Mouse (Mus musculus): ENCODE measurements around the gene Ift52. TPM values are rescaled to one million over a fixed set of nuclear protein-coding genes. Genes with fewer than 3 reads are reported as not detected.

The Ift52 gene
- polyA plus RNA-seq (2015; fragmentation: Nextera tagmentation; extraction: Ambion mirVana), result 33.9 and 34.8 TPM in 2 replicates

- peaks cover 8% of the 10 kb centered on the region for H3K4me1 ChIP-seq (ENCODE audit: control insufficient read depth, insufficient read depth, low read length)
- peak within 1 kb of the TSS; percentile 96 for H3K4me3 ChIP-seq (ENCODE audit: low read length)
- H3K9ac ChIP-seq (ENCODE audit: low read length), result peak within 1 kb of the TSS; percentile 93
- H3K27ac ChIP-seq (ENCODE audit: low read length), result peak within 1 kb of the TSS; percentile 40
- H3K4me2 ChIP-seq (ENCODE audit: low read depth, low read length), result peak within 1 kb of the TSS; percentile 83
- no peaks in the 10 kb centered on the region for H3K9me3 ChIP-seq (replicated peaks; ENCODE audit: control insufficient read depth, low read length)
- no peaks in the 10 kb centered on the region for H3K36me3 ChIP-seq (ENCODE audit: control insufficient read depth, insufficient read depth)
- ATAC-seq (replicated peaks; ENCODE audit: extremely low read depth, insufficient read depth, low FRiP score), result peak; percentile 95
- under 1% methylated on average over 57 of the region's 57 CpGs for WGBS
- no peaks in the 10 kb centered on the region for H3K27me3 ChIP-seq (ENCODE audit: control insufficient read depth, insufficient read depth, low read length)
Measured at GRCm38 (mm10) chr2:163016916-163017743, at the start of gene Ift52. Ift52 (plus strand) TSS chr2:163017354.

GRCm38 (mm10) chr2:162968357-162968756 lies 48.8 kb upstream of the Ift52 start:
- Histone ChIP-seq H3K4me1 (ENCODE audit: control insufficient read depth, insufficient read depth, low read length) (no peaks in the 10 kb centered on the region; the same call in 1 of the 2 replicates), H3K27ac (ENCODE audit: low read length) (no peak overlapping the region), H3K27me3 (ENCODE audit: control insufficient read depth, insufficient read depth, low read length) (no peaks in the 10 kb centered on the region), H3K9ac (ENCODE audit: low read length) (no peak overlapping the region), H3K9me3 (replicated peaks; ENCODE audit: control insufficient read depth, low read length) (no peaks in the 10 kb centered on the region), H3K4me2 (ENCODE audit: low read depth, low read length) (no peak overlapping the region), H3K36me3 (ENCODE audit: control insufficient read depth, insufficient read depth) (no peaks in the 10 kb centered on the region), H3K4me3 (ENCODE audit: low read length) (no peak overlapping the region)
- WGBS, result 10% methylated on average over 5 of the region's 5 CpGs
- ATAC-seq (replicated peaks; ENCODE audit: extremely low read depth, insufficient read depth, low FRiP score), result no peak

- WGBS, result 77% methylated on average over 3 of the region's 3 CpGs
- H3K4me1 ChIP-seq (ENCODE audit: control insufficient read depth, insufficient read depth, low read length), result peaks cover 4% of the 10 kb centered on the region; the same call in 1 of the 2 replicates
- H3K27ac ChIP-seq (ENCODE audit: low read length), result no peak overlapping the region
- H3K4me3 ChIP-seq (ENCODE audit: low read length), result no peak overlapping the region
- no peak overlapping the region for H3K9ac ChIP-seq (ENCODE audit: low read length)
- H3K4me2 ChIP-seq (ENCODE audit: low read depth, low read length), result no peak overlapping the region
- H3K9me3 ChIP-seq (replicated peaks; ENCODE audit: control insufficient read depth, low read length), result no peaks in the 10 kb centered on the region
- H3K27me3 ChIP-seq (ENCODE audit: control insufficient read depth, insufficient read depth, low read length), result no peaks in the 10 kb centered on the region
- no peaks in the 10 kb centered on the region for H3K36me3 ChIP-seq (ENCODE audit: control insufficient read depth, insufficient read depth)
- no peak for ATAC-seq (replicated peaks; ENCODE audit: extremely low read depth, insufficient read depth, low FRiP score)
Measured at GRCm38 (mm10) chr2:162969101-162969500, 48.1 kb upstream of the Ift52 start.

- Histone ChIP-seq H3K4me2 (ENCODE audit: low read depth, low read length) (no peak overlapping the region), H3K9me3 (replicated peaks; ENCODE audit: control insufficient read depth, low read length) (no peaks in the 10 kb centered on the region), H3K4me3 (ENCODE audit: low read length) (no peak overlapping the region), H3K27ac (ENCODE audit: low read length) (no peak overlapping the region), H3K4me1 (ENCODE audit: control insufficient read depth, insufficient read depth, low read length) (peaks cover 13% of the 10 kb centered on the region), H3K36me3 (ENCODE audit: control insufficient read depth, insufficient read depth) (no peaks in the 10 kb centered on the region), H3K9ac (ENCODE audit: low read length) (no peak overlapping the region), H3K27me3 (ENCODE audit: control insufficient read depth, insufficient read depth, low read length) (no peaks in the 10 kb centered on the region)
- no peak for ATAC-seq (replicated peaks; ENCODE audit: extremely low read depth, insufficient read depth, low FRiP score)
- 81% methylated on average over 6 of the region's 6 CpGs for WGBS
Measured at GRCm38 (mm10) chr2:162970896-162971295, 46.3 kb upstream of the Ift52 start.

GRCm38 (mm10) chr2:162972752-162973151 lies 44.4 kb upstream of the Ift52 start:
- Histone ChIP-seq H3K4me3 (ENCODE audit: low read length) (no peak overlapping the region), H3K9ac (ENCODE audit: low read length) (no peak overlapping the region), H3K36me3 (ENCODE audit: control insufficient read depth, insufficient read depth) (no peaks in the 10 kb centered on the region), H3K4me1 (ENCODE audit: control insufficient read depth, insufficient read depth, low read length) (peaks cover 13% of the 10 kb centered on the region), H3K9me3 (replicated peaks; ENCODE audit: control insufficient read depth, low read length) (no peaks in the 10 kb centered on the region), H3K4me2 (ENCODE audit: low read depth, low read length) (no peak overlapping the region), H3K27me3 (ENCODE audit: control insufficient read depth, insufficient read depth, low read length) (no peaks in the 10 kb centered on the region), H3K27ac (ENCODE audit: low read length) (no peak overlapping the region)
- ATAC-seq (replicated peaks; ENCODE audit: extremely low read depth, insufficient read depth, low FRiP score), result no peak
- WGBS, result 56% methylated on average over 7 of the region's 7 CpGs

GRCm38 (mm10) chr2:162973206-162973605 lies 43.9 kb upstream of the Ift52 start:
- Histone ChIP-seq H3K9ac (ENCODE audit: low read length) (no peak overlapping the region), H3K27ac (ENCODE audit: low read length) (no peak overlapping the region), H3K9me3 (replicated peaks; ENCODE audit: control insufficient read depth, low read length) (no peaks in the 10 kb centered on the region), H3K36me3 (ENCODE audit: control insufficient read depth, insufficient read depth) (no peaks in the 10 kb centered on the region), H3K4me2 (ENCODE audit: low read depth, low read length) (no peak overlapping the region), H3K27me3 (ENCODE audit: control insufficient read depth, insufficient read depth, low read length) (no peaks in the 10 kb centered on the region), H3K4me3 (ENCODE audit: low read length) (no peak overlapping the region), H3K4me1 (ENCODE audit: control insufficient read depth, insufficient read depth, low read length) (peaks cover 13% of the 10 kb centered on the region)
- no peak for ATAC-seq (replicated peaks; ENCODE audit: extremely low read depth, insufficient read depth, low FRiP score)
- 78% methylated on average over 5 of the region's 5 CpGs for WGBS

- Histone ChIP-seq H3K4me1 (ENCODE audit: control insufficient read depth, insufficient read depth, low read length) (peaks cover 13% of the 10 kb centered on the region), H3K27ac (ENCODE audit: low read length) (no peak overlapping the region), H3K9me3 (replicated peaks; ENCODE audit: control insufficient read depth, low read length) (no peaks in the 10 kb centered on the region), H3K9ac (ENCODE audit: low read length) (no peak overlapping the region), H3K4me3 (ENCODE audit: low read length) (no peak overlapping the region), H3K27me3 (ENCODE audit: control insufficient read depth, insufficient read depth, low read length) (no peaks in the 10 kb centered on the region), H3K36me3 (ENCODE audit: control insufficient read depth, insufficient read depth) (no peaks in the 10 kb centered on the region), H3K4me2 (ENCODE audit: low read depth, low read length) (no peak overlapping the region)
- WGBS, result 42% methylated on average over 11 of the region's 11 CpGs
- ATAC-seq (replicated peaks; ENCODE audit: extremely low read depth, insufficient read depth, low FRiP score), result no peak
Measured at GRCm38 (mm10) chr2:162973637-162974036, 43.5 kb upstream of the Ift52 start.

- Histone ChIP-seq H3K36me3 (ENCODE audit: control insufficient read depth, insufficient read depth) (no peaks in the 10 kb centered on the region), H3K9me3 (replicated peaks; ENCODE audit: control insufficient read depth, low read length) (no peaks in the 10 kb centered on the region), H3K4me2 (ENCODE audit: low read depth, low read length) (no peak overlapping the region), H3K27me3 (ENCODE audit: control insufficient read depth, insufficient read depth, low read length) (no peaks in the 10 kb centered on the region), H3K27ac (ENCODE audit: low read length) (no peak overlapping the region), H3K9ac (ENCODE audit: low read length) (no peak overlapping the region), H3K4me3 (ENCODE audit: low read length) (no peak overlapping the region), H3K4me1 (ENCODE audit: control insufficient read depth, insufficient read depth, low read length) (peaks cover 13% of the 10 kb centered on the region)
- ATAC-seq (replicated peaks; ENCODE audit: extremely low read depth, insufficient read depth, low FRiP score), result peak; percentile 70; the same call in 1 of the 2 replicates
- 58% methylated on average over 11 of the region's 11 CpGs for WGBS
Measured at GRCm38 (mm10) chr2:162975157-162975775, 41.9 kb upstream of the Ift52 start.

- 61% methylated on average over 4 of the region's 4 CpGs for WGBS
- H3K9me3 ChIP-seq (replicated peaks; ENCODE audit: control insufficient read depth, low read length), result no peaks in the 10 kb centered on the region
- no peaks in the 10 kb centered on the region for H3K27me3 ChIP-seq (ENCODE audit: control insufficient read depth, insufficient read depth, low read length)
- H3K4me3 ChIP-seq (ENCODE audit: low read length), result no peak overlapping the region
- no peaks in the 10 kb centered on the region for H3K36me3 ChIP-seq (ENCODE audit: control insufficient read depth, insufficient read depth)
- H3K4me2 ChIP-seq (ENCODE audit: low read depth, low read length), result no peak overlapping the region
- no peak overlapping the region for H3K27ac ChIP-seq (ENCODE audit: low read length)
- H3K4me1 ChIP-seq (ENCODE audit: control insufficient read depth, insufficient read depth, low read length), result peaks cover 13% of the 10 kb centered on the region
- H3K9ac ChIP-seq (ENCODE audit: low read length), result no peak overlapping the region
- no peak for ATAC-seq (replicated peaks; ENCODE audit: extremely low read depth, insufficient read depth, low FRiP score)
Measured at GRCm38 (mm10) chr2:162976001-162976400, 41.2 kb upstream of the Ift52 start.

Measured in heart, embryonic 16.5 days (tissue).